Mouse (Mus musculus) small intestine, adult 2 months (tissue): ENCODE results near the gene Apoc4.

ENCODE experiments used
- CTCF ChIP-seq: fragments of 200-500 bp; IDR thresholded peaks from 2 replicates; pipeline ENCODE4 v1.5.1; 2012; ENCODE audit warnings: low read depth, mild to moderate bottlenecking, control low read depth, inconsistent platforms, low read length, moderate library complexity, mixed read lengths; ENCODE audit not compliant: insufficient replicate concordance, insufficient read length; ENCODE audit errors: extremely low read depth
- POLR2A ChIP-seq: fragments of 200-500 bp; IDR thresholded peaks from 2 replicates; pipeline ENCODE4 v1.6.1; 2012; ENCODE audit warnings: low read depth, mild to moderate bottlenecking, control low read depth, inconsistent platforms, low read length, moderate library complexity

DNA sequence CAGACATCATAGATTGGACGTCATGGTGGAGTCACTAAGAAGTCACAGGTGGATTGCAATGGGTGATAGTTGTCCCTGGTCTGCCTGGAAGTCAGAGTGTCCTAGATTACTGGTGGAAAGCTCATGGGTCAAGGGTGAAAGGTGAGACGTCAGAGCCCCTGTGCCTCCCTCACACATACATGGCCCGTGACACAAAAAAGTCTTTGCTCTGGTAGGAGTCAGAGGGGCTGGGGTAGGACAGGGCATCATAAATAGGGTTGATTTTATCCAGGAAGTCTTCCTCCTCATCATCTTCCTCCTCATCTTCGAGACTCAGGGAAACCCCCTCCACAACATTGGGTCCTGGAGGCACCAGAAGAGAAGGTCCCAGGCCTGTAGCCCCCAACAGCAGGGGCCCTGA, 36.1 kb upstream of the Apoc4 start:
- no peak for TF ChIP-seq CTCF
- TF ChIP-seq POLR2A: no peak
